Mouse (Mus musculus): ENCODE measurements at regions not wholly inside any gene's neighbourhood (a gene's known extent, or its start where the extent isn't known, plus 50 kb on each side); places are given as distances from the start of the nearest gene placed in this dataset.

- Histone ChIP-seq H3K27ac (ENCODE audit: insufficient read depth, low read depth) (no peak overlapping the region), H3K36me3 (replicated peaks in 1 of 2; ENCODE audit: control insufficient read depth in 1 of 2, insufficient read depth in 1 of 2, low read length in 1 of 2) (no peaks in the 10 kb centered on the region), H3K27me3 (replicated peaks) (no peaks in the 10 kb centered on the region), H3K79me2 (replicated peaks; ENCODE audit: control insufficient read depth, extremely low read depth, insufficient read depth, poor library complexity, severe bottlenecking) (no peaks in the 10 kb centered on the region), H3K4me1 (ENCODE audit: control insufficient read depth in 1 of 2, insufficient read depth in 2 of 2) (no peaks in the 10 kb centered on the region), H3K4me2 (ENCODE audit: insufficient read depth, low read depth, poor library complexity, severe bottlenecking) (no peak overlapping the region), H3K4me3 (replicated peaks in 1 of 3; ENCODE audit: low read depth in 2 of 3, low read length in 2 of 3, poor library complexity in 1 of 3) (no peak overlapping the region), H3K9me3 (replicated peaks; ENCODE audit: low read length) (peaks cover 3% of the 10 kb centered on the region), H3K9ac (ENCODE audit: insufficient read depth, low read depth) (no peak overlapping the region)
- TF ChIP-seq MYC (IDR thresholded peaks at IDR 0.05; ENCODE audit: low read depth, low read length) (no peak), ZMIZ1 (IDR thresholded peaks at IDR 0.05; ENCODE audit: low read depth, low read length) (no peak), JUN (IDR thresholded peaks at IDR 0.05; ENCODE audit: insufficient read depth, low read depth, low read length) (no peak), POLR2A (IDR thresholded peaks at IDR 0.05; ENCODE audit: low read depth, low read length) (no peak), RCOR1 (conservative IDR thresholded peaks at IDR 0.05; ENCODE audit: low read depth, low read length) (no peak), ETS1 (conservative IDR thresholded peaks at IDR 0.05; ENCODE audit: low read depth, low read length) (no peak), NELFE (IDR thresholded peaks at IDR 0.05; ENCODE audit: low read depth, low read length) (no peak), MAFK (IDR thresholded peaks at IDR 0.05; ENCODE audit: insufficient replicate concordance, low read length) (no peak), PAX5 (IDR thresholded peaks at IDR 0.05; ENCODE audit: low read length) (no peak)
- dilution Hi-C loops (cut with MboI; ENCODE audit: extremely low pct_ligation_motif_present, extremely low pct_unique_long_range_greater_than_20kb, low sequenced_read_pairs) (no loop called here), in situ Hi-C loops (cut with MboI; ENCODE audit: low pct_ligation_motif_present, low pct_unique_long_range_greater_than_20kb, low sequenced_read_pairs) (no loop called here)
- no peak for DNase-seq (ENCODE audit: extremely low read depth)
Observed at GRCm38 (mm10) chr12:25654456-25654855, 557.5 kb upstream of the Id2 start.

DNA sequence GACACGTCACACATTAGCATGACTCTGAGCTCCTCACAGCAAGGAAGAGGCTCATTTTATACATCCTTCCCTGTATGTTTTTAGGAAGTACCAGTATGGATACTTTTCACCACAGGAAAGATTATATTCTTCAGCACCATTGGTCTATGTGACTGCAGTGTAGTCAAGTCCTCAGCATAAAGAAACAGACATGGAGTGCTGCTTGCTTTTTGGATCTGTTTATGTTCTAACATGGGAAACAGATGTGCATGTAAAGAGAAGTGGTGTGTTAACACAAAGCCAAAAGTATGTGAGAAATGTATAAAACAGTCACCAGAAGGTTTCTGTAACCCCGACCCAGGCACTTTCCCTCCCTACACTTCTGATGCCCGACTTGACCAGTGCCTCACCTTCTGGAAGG is 553.3 kb upstream of the Id2 start:
- no peak overlapping the region for H3K27ac ChIP-seq (ENCODE audit: insufficient read depth, low read depth)
- H3K4me3 ChIP-seq (replicated peaks in 1 of 3; ENCODE audit: low read depth in 2 of 3, low read length in 2 of 3, poor library complexity in 1 of 3): no peak overlapping the region
- in situ Hi-C loops (cut with MboI; ENCODE audit: low pct_ligation_motif_present, low pct_unique_long_range_greater_than_20kb, low sequenced_read_pairs) (no loop called here), dilution Hi-C loops (cut with MboI; ENCODE audit: extremely low pct_ligation_motif_present, extremely low pct_unique_long_range_greater_than_20kb, low sequenced_read_pairs) (no loop called here)
- DNase-seq (ENCODE audit: extremely low read depth): no peak
- no peaks in the 10 kb centered on the region for H3K4me1 ChIP-seq (ENCODE audit: control insufficient read depth in 1 of 2, insufficient read depth in 2 of 2)
- no peak for TF ChIP-seq NELFE (IDR thresholded peaks at IDR 0.05; ENCODE audit: low read depth, low read length)
- no peak for TF ChIP-seq RCOR1 (conservative IDR thresholded peaks at IDR 0.05; ENCODE audit: low read depth, low read length)
- no peak for TF ChIP-seq USF1 (IDR thresholded peaks at IDR 0.05; ENCODE audit: low read depth, low read length)
- no peak overlapping the region for H3K4me2 ChIP-seq (ENCODE audit: insufficient read depth, low read depth, poor library complexity, severe bottlenecking)
- H3K9ac ChIP-seq (ENCODE audit: insufficient read depth, low read depth): no peak overlapping the region
- H3K36me3 ChIP-seq (replicated peaks in 1 of 2; ENCODE audit: control insufficient read depth in 1 of 2, insufficient read depth in 1 of 2, low read length in 1 of 2): no peaks in the 10 kb centered on the region
- no peaks in the 10 kb centered on the region for H3K9me3 ChIP-seq (replicated peaks; ENCODE audit: low read length)
- no peaks in the 10 kb centered on the region for H3K79me2 ChIP-seq (replicated peaks; ENCODE audit: control insufficient read depth, extremely low read depth, insufficient read depth, poor library complexity, severe bottlenecking)
- no peaks in the 10 kb centered on the region for H3K27me3 ChIP-seq (replicated peaks)

- in situ Hi-C loops (cut with MboI; ENCODE audit: low pct_ligation_motif_present, low pct_unique_long_range_greater_than_20kb, low sequenced_read_pairs) (no loop called here), dilution Hi-C loops (cut with MboI; ENCODE audit: extremely low pct_ligation_motif_present, extremely low pct_unique_long_range_greater_than_20kb, low sequenced_read_pairs) (no loop called here)
- no peaks in the 10 kb centered on the region for H3K9me3 ChIP-seq (replicated peaks; ENCODE audit: low read length)
- no peak overlapping the region for H3K27ac ChIP-seq (ENCODE audit: insufficient read depth, low read depth)
- H3K79me2 ChIP-seq (replicated peaks; ENCODE audit: control insufficient read depth, extremely low read depth, insufficient read depth, poor library complexity, severe bottlenecking): no peaks in the 10 kb centered on the region
- H3K27me3 ChIP-seq (replicated peaks): no peaks in the 10 kb centered on the region
- H3K4me2 ChIP-seq (ENCODE audit: insufficient read depth, low read depth, poor library complexity, severe bottlenecking): no peak overlapping the region
- H3K4me3 ChIP-seq (replicated peaks in 1 of 3; ENCODE audit: low read depth in 2 of 3, low read length in 2 of 3, poor library complexity in 1 of 3): no peak overlapping the region
- no peaks in the 10 kb centered on the region for H3K36me3 ChIP-seq (replicated peaks in 1 of 2; ENCODE audit: control insufficient read depth in 1 of 2, insufficient read depth in 1 of 2, low read length in 1 of 2)
- DNase-seq (ENCODE audit: extremely low read depth): no peak
- TF ChIP-seq JUND (conservative IDR thresholded peaks at IDR 0.05; ENCODE audit: low read depth, low read length) (no peak), USF2 (conservative IDR thresholded peaks at IDR 0.05; ENCODE audit: low read depth, low read length) (no peak), GABPA (IDR thresholded peaks at IDR 0.05; ENCODE audit: insufficient replicate concordance, low read depth, low read length) (no peak), TBP (conservative IDR thresholded peaks at IDR 0.05; ENCODE audit: low read depth, low read length) (no peak), ZKSCAN1 (IDR thresholded peaks at IDR 0.05; ENCODE audit: borderline replicate concordance, low read depth, low read length) (no peak), TCF12 (IDR thresholded peaks at IDR 0.05; ENCODE audit: low read depth, low read length) (no peak), POLR2AphosphoS2 (IDR thresholded peaks at IDR 0.05; ENCODE audit: low read depth, low read length) (no peak)
- no peak overlapping the region for H3K9ac ChIP-seq (ENCODE audit: insufficient read depth, low read depth)
- peaks cover 0 to 5% of the 10 kb centered on the region in 2 experiments; a peak in 1 of 4 replicates for H3K4me1 ChIP-seq (ENCODE audit: control insufficient read depth in 1 of 2, insufficient read depth in 2 of 2)
Observed at GRCm38 (mm10) chr12:25628081-25628480, 531.1 kb upstream of the Id2 start.
